In genomic region chr14:117956051-117956450, GRCm38 (mm10) we compare ENCODE assay signal across 29 mouse cellular contexts.
DNase-seq lines count a peak whose midpoint lies in the region; ATAC-seq and TF ChIP-seq lines count a peak whose summit lies in the region.
"Had no signal": no experiment of that assay in that cellular context is flagged by ENCODE, and none has a peak within 500 bp of the region (broad histone marks: within the 10 kb centered on the region; RNA-seq: fewer than 3 reads in every experiment).

No protein-coding gene starts in this region.

- H3K9me3 ChIP-seq in lung, embryonic 14.5 days (ENCODE audit: low read depth, low read length): no peaks in the 10 kb centered on the region
- H3K9me3 ChIP-seq: embryonic facial prominence, embryonic 10.5 days; embryonic facial prominence, embryonic 13.5 days; forebrain, embryonic 12.5 days; forebrain, embryonic 15.5 days; heart, embryonic 13.5 days; hindbrain, embryonic 10.5 days; hindbrain, embryonic 13.5 days; intestine, embryonic 15.5 days had no signal

- TF ChIP-seq CTCF in lung, embryonic 14.5 days (IDR thresholded peaks at IDR 0.05; ENCODE audit: low read depth): no peak
- no peak for TF ChIP-seq CTCF in lung, adult 2 months (IDR thresholded peaks at IDR 0.05; ENCODE audit: insufficient read depth, low read length)

- WGBS in lung, embryonic 14.5 days: 74% methylated on average over 3 of the region's 3 CpGs
- WGBS in lung, adult 2 months: 72% methylated on average over 3 of the region's 3 CpGs

- no peaks in the 10 kb centered on the region for H3K36me3 ChIP-seq in lung, embryonic 14.5 days (ENCODE audit: insufficient read depth)
- H3K36me3 ChIP-seq: embryonic facial prominence, embryonic 10.5 days; embryonic facial prominence, embryonic 13.5 days; forebrain, embryonic 12.5 days; forebrain, embryonic 15.5 days; heart, embryonic 13.5 days; hindbrain, embryonic 10.5 days; hindbrain, embryonic 13.5 days; intestine, embryonic 15.5 days had no signal

- TF ChIP-seq POLR2A in lung, adult 2 months (IDR thresholded peaks at IDR 0.05; ENCODE audit: borderline replicate concordance, extremely low read depth, low read depth, low read length): no peak

- intact Hi-C loops in gastrocnemius, postnatal 36 days (cut with DNase I): no loop called here

- no peak for ATAC-seq in lung, embryonic 14.5 days (ENCODE audit: insufficient read depth)
- ATAC-seq: activated CD4-positive, CD25-positive, alpha-beta regulatory T cell, adult 4 months; CD4-positive, CD25-positive, alpha-beta regulatory T cell, adult 4 months; forebrain, embryonic 15.5 days; hindbrain, embryonic 16.5 days; intestine, embryonic 15.5 days had no signal

- H3K4me3 ChIP-seq in lung, embryonic 14.5 days (ENCODE audit: low read depth, low read length): no peak overlapping the region
- H3K4me3 ChIP-seq in lung, adult 2 months (replicated peaks; ENCODE audit: extremely low read depth, low read depth, low read length): no peak overlapping the region
- H3K4me3 ChIP-seq: embryonic facial prominence, embryonic 10.5 days; embryonic facial prominence, embryonic 13.5 days; erythroblast, embryonic 14.5 days; forebrain, embryonic 12.5 days; forebrain, embryonic 15.5 days; heart, embryonic 13.5 days; hindbrain, embryonic 10.5 days; hindbrain, embryonic 13.5 days; intestine, embryonic 15.5 days had no signal

- H3K9ac ChIP-seq in lung, embryonic 14.5 days: no peak overlapping the region
- H3K9ac ChIP-seq: embryonic facial prominence, embryonic 13.5 days; forebrain, embryonic 12.5 days; forebrain, embryonic 15.5 days; heart, embryonic 13.5 days; hindbrain, embryonic 13.5 days; intestine, embryonic 15.5 days had no signal

- DNase-seq in gastrocnemius, adult 18-20 months (ENCODE audit: low spot score): peak; percentile 45
- DNase-seq in gastrocnemius, postnatal 36 days: no peak
- peak; percentile 90 for DNase-seq in heart, adult 11 months
- no peak for DNase-seq in heart, adult 8-10 months (ENCODE audit: low spot score)
- DNase-seq in lung, embryonic 14.5 days: peak; percentile 15
- DNase-seq in lung, adult 2 months: no peak
- DNase-seq in skeletal muscle tissue, adult 2 months (ENCODE audit: low read depth, low spot score): peak; percentile 68
- no peak for DNase-seq in cerebellum, adult 18-20 months
- DNase-seq: adrenal gland, adult 2 months; adrenal gland, postnatal 36 days; cerebellum, adult 11 months; cerebellum, adult 8-10 months; cerebellum, postnatal 10 days; cerebellum, postnatal 36 days; embryo, embryonic 11 days; kidney, adult 11 months; kidney, adult 8-10 months had no signal

- no peaks in the 10 kb centered on the region for H3K4me1 ChIP-seq in lung, embryonic 14.5 days (ENCODE audit: insufficient read depth)
- no peaks in the 10 kb centered on the region for H3K4me1 ChIP-seq in lung, adult 2 months (ENCODE audit: control insufficient read depth, insufficient read depth, low read length)
- H3K4me1 ChIP-seq: intestine, embryonic 15.5 days had no signal

- H3K27ac ChIP-seq in lung, embryonic 14.5 days (ENCODE audit: low read depth): no peak overlapping the region
- H3K27ac ChIP-seq: embryonic facial prominence, embryonic 10.5 days; embryonic facial prominence, embryonic 13.5 days; forebrain, embryonic 12.5 days; forebrain, embryonic 15.5 days; heart, embryonic 13.5 days; hindbrain, embryonic 10.5 days; hindbrain, embryonic 13.5 days; intestine, embryonic 15.5 days had no signal

- H3K4me2 ChIP-seq in lung, embryonic 14.5 days: no peak overlapping the region
- H3K4me2 ChIP-seq: embryonic facial prominence, embryonic 13.5 days; forebrain, embryonic 12.5 days; forebrain, embryonic 15.5 days; heart, embryonic 13.5 days; hindbrain, embryonic 13.5 days; intestine, embryonic 15.5 days had no signal

- H3K27me3 ChIP-seq in lung, embryonic 14.5 days (ENCODE audit: insufficient read depth, low read length): no peaks in the 10 kb centered on the region
- H3K27me3 ChIP-seq: embryonic facial prominence, embryonic 13.5 days; forebrain, embryonic 12.5 days; forebrain, embryonic 15.5 days; hindbrain, embryonic 13.5 days; intestine, embryonic 15.5 days had no signal

Comparison
In these comparisons a context has a peak if more than half of its experiments do, and no peak if none do; other contexts are left out.
1. DNase-seq: peak in gastrocnemius, adult 18-20 months (single experiment), heart, adult 11 months (single experiment), lung, embryonic 14.5 days (single experiment) and skeletal muscle tissue, adult 2 months (single experiment); none in gastrocnemius, postnatal 36 days (0 of 2), heart, adult 8-10 months (single experiment), lung, adult 2 months (single experiment) and cerebellum, adult 18-20 months (0 of 2).